Mouse (Mus musculus) limb, embryonic 13.5 days (tissue): ENCODE measurements around the gene Dusp10. TPM values are rescaled to one million over a fixed set of nuclear protein-coding genes. Genes with fewer than 3 reads are reported as not detected.

Source experiments
- ATAC-seq: fragments of 200-750 bp; cut with Nextera tagmentation; 2 replicates; pipeline ENCODE4 v1.8.0; 2017; ENCODE audit warnings: low read depth, moderate number of reproducible peaks, moderate TSS enrichment; ENCODE audit not compliant: low FRiP score
- H3K27ac ChIP-seq: fragments of 300-500 bp; sonication (generic); 2 replicates; pipeline ENCODE4 v1.5.1; 2015; ENCODE audit warnings: inconsistent platforms, mild to moderate bottlenecking, moderate library complexity
- H3K27me3 ChIP-seq: fragments of 300-500 bp; sonication (generic); 2 replicates; pipeline ENCODE4 v1.6.1; 2015; ENCODE audit warnings: mild to moderate bottlenecking, inconsistent platforms
- H3K36me3 ChIP-seq: fragments of 300-500 bp; sonication (generic); 2 replicates; pipeline ENCODE4 v1.6.1; 2015; ENCODE audit warnings: inconsistent platforms, mild to moderate bottlenecking, moderate library complexity
- H3K4me1 ChIP-seq: fragments of 300-500 bp; sonication (generic); 2 replicates; pipeline ENCODE4 v1.6.1; 2015; ENCODE audit warnings: inconsistent platforms
- H3K4me2 ChIP-seq: fragments of 300-500 bp; sonication (generic); replicated peaks from 2 replicates; pipeline ENCODE4 v1.6.1; 2015; ENCODE audit warnings: inconsistent platforms, mild to moderate bottlenecking, moderate library complexity
- H3K4me3 ChIP-seq: fragments of 300-500 bp; sonication (generic); 2 replicates; pipeline ENCODE4 v1.5.1; 2015; ENCODE audit warnings: moderate library complexity, mild to moderate bottlenecking, inconsistent platforms
- H3K9ac ChIP-seq: fragments of 300-500 bp; sonication (generic); 2 replicates; pipeline ENCODE4 v1.6.1; 2015; ENCODE audit warnings: mild to moderate bottlenecking, inconsistent platforms
- H3K9me3 ChIP-seq: fragments of 300-500 bp; sonication (generic); 2 replicates; pipeline ENCODE4 v1.6.1; 2016; ENCODE audit warnings: inconsistent platforms
- WGBS: fragments of 180-500 bp; shearing (Covaris S2); methylation state at CpG from one replicate; pipeline ENCODE4 v1.1.7; 2015; 5-methylcytosine and 5-hydroxymethylcytosine counted together
- polyA plus RNA-seq: library from polyadenylated mRNA; unstranded; fragments of >200 nt; fragmentation: Nextera tagmentation; extraction: Ambion mirVana; gene quantifications from 2 replicates; pipeline ENCODE4 v1.2.1, GENCODE M21; 2015

The Dusp10 gene
- 13.2 and 13.4 TPM in 2 replicates for polyA plus RNA-seq

DNA sequence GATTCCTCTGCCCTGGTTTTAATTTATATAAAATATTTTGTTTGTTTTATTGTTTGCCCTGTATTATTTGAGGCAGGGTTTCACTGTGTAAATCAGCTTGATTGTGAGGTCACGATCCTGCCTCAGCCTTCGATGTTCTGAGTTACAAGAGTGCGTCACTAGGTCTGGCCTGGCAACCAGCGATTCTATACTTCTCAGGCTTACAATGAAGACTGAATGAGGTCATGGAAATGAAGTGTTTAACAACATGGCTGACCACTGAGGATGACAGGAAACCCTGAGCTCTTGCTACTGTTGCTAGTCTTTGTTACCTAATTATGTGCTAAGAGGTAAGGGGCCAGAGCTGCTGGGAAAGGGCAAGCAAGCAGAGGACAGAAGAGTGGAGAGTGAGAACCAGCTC lies at the start of gene Dusp10:
Dusp10 (plus strand) TSS at position 197 of the 400 bp plus-strand sequence.
- no peak within 1 kb of the TSS for H3K4me2 ChIP-seq
- no peaks in the 10 kb centered on the region for H3K27me3 ChIP-seq
- 93% methylated on average over 4 of the region's 4 CpGs for WGBS
- ATAC-seq, result no peak
- H3K36me3 ChIP-seq, result no peaks in the 10 kb centered on the region
- H3K9ac ChIP-seq, result no peak within 1 kb of the TSS
- no peak within 1 kb of the TSS for H3K4me3 ChIP-seq
- no peaks in the 10 kb centered on the region for H3K4me1 ChIP-seq
- H3K27ac ChIP-seq, result no peak within 1 kb of the TSS
- no peaks in the 10 kb centered on the region for H3K9me3 ChIP-seq

DNA sequence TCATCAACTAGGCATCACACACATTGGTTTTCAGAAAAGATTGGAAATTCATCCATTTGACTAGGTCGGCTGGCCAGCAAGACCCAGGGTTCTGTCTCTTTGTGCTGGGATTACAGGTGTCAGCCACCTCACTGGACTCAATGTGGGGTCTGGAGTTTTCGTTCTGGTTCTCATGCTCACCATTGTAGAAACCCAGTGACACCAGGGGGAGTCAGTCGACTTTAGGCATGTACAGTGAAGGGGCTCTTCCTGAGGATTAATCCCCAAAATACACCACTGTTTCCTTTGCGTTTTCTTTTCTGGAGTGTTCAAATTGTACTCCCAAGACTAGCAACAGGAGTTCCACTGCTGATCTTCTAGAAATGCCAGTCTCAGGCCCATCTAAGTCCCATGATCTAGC lies 47.8 kb upstream of the Dusp10 start:
- 85% methylated on average over 4 of the region's 4 CpGs for WGBS
- H3K4me3 ChIP-seq, result no peak overlapping the region

DNA sequence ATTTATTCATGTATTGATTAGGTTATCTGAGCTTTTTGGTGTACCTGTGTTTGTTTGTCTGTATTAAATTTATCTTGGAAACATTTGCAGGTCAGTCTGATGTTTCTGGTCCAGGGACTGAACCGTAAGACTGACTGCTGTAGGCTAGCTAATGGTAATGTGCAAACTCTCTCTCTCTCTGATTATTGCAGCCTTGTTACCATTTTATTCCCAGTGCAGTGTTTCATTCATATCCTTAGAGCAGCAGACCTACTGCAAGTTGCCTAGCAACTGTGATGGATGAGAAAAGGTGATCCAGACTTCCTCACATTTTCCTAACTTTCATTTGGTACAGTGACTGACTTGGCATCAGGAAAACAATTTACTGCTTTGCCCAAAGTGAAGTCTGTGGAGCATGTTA lies 43.8 kb upstream of the Dusp10 start:
- no peak for ATAC-seq
- Histone ChIP-seq H3K4me3 (no peak overlapping the region), H3K9me3 (no peaks in the 10 kb centered on the region), H3K4me2 (no peak overlapping the region), H3K27me3 (no peaks in the 10 kb centered on the region), H3K4me1 (no peaks in the 10 kb centered on the region), H3K9ac (no peak overlapping the region), H3K27ac (no peak overlapping the region), H3K36me3 (no peaks in the 10 kb centered on the region)
- WGBS, result 50% methylated on average over 1 of the region's 1 CpGs

More for the DNA sequence above, 47.8 kb upstream of the Dusp10 start:
- Histone ChIP-seq H3K4me1 (no peaks in the 10 kb centered on the region), H3K4me2 (no peak overlapping the region), H3K27ac (no peak overlapping the region), H3K36me3 (no peaks in the 10 kb centered on the region), H3K9me3 (no peaks in the 10 kb centered on the region), H3K27me3 (no peaks in the 10 kb centered on the region), H3K9ac (no peak overlapping the region)
- no peak for ATAC-seq

DNA sequence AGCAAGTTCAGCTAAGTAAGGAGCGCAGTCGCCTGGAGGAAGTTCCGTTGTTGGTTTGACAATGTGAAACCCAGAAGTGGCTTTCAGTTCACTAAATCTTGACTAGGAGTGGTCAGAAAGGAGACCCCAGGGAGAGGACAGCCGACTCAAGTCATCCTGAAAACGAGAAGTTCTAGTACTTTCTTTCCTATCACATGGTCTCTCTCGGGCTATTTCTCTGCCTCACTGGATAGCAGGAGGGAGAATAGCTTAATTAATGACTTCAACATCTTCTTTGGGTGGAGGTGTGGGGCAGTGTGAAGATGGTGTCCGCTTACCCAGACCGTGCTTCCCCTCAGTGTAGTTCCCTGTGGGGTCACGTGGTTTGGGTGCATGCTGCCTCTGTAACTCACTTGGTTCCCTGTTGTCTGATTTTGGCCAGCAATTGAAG lies 33.3 kb upstream of the Dusp10 start:
- H3K36me3 ChIP-seq, result no peaks in the 10 kb centered on the region
- H3K27ac ChIP-seq, result no peak overlapping the region
- H3K4me3 ChIP-seq, result no peak overlapping the region
- no peak for ATAC-seq
- no peak overlapping the region for H3K9ac ChIP-seq
- H3K4me1 ChIP-seq, result no peaks in the 10 kb centered on the region
- H3K9me3 ChIP-seq, result no peaks in the 10 kb centered on the region
- H3K27me3 ChIP-seq, result no peaks in the 10 kb centered on the region
- no peak overlapping the region for H3K4me2 ChIP-seq
- 85% methylated on average over 9 of the region's 9 CpGs for WGBS

DNA sequence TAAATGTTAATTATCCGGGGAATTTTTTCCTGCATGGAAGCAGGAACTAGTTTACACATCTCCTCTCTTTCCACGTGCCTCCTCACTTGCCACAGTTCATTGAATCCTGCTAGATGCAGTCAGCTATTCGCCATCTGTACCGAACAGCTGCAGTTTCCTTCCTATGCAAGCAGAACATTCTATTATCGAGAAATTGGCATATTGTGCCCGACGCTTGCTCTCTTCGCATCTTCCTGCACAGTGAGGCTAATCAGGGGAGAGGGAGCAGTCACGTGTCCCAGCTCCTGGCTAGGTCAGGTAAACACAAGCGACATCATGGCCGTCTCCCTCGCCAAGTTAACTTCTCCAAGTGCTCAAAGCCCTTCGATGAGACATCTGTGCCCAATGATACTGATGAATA lies 31.0 kb upstream of the Dusp10 start:
- H3K4me2 ChIP-seq, result no peak overlapping the region
- no peaks in the 10 kb centered on the region for H3K27me3 ChIP-seq
- no peaks in the 10 kb centered on the region for H3K4me1 ChIP-seq
- no peaks in the 10 kb centered on the region for H3K9me3 ChIP-seq
- no peak overlapping the region for H3K4me3 ChIP-seq
- WGBS, result 79% methylated on average over 13 of the region's 13 CpGs
- no peak overlapping the region for H3K27ac ChIP-seq
- no peak overlapping the region for H3K9ac ChIP-seq
- ATAC-seq, result no peak
- no peaks in the 10 kb centered on the region for H3K36me3 ChIP-seq

DNA sequence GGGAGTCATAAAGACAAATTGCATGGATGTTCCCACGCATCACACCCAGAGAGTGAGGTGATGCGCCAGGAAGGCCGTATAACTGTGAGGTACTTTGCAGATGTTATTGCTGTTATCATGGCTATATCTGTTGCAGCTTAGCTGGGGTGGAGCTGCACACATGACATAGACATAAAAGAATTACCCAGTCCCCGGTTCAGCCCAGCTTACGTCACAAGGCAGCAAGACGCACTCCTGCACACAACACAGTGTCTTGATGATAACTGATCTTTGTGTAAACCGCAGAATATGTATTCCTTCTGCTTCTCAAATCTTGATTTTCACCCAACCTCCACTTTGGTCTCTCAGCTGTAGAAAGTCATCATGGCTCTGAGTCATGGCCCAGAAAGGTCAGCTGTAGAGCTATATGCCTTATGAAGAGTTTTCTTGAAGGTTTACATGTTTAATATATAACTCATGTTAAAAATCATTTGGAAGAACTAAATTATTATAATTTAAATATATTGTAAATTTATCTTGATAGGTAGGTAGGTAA lies 25.3 kb upstream of the Dusp10 start:
- H3K9ac ChIP-seq, result no peak overlapping the region
- ATAC-seq, result no peak
- no peaks in the 10 kb centered on the region for H3K36me3 ChIP-seq
- H3K9me3 ChIP-seq, result no peaks in the 10 kb centered on the region
- WGBS, result 92% methylated on average over 7 of the region's 7 CpGs
- H3K4me3 ChIP-seq, result no peak overlapping the region
- no peak overlapping the region for H3K4me2 ChIP-seq
- H3K27ac ChIP-seq, result no peak overlapping the region
- no peaks in the 10 kb centered on the region for H3K27me3 ChIP-seq
- H3K4me1 ChIP-seq, result no peaks in the 10 kb centered on the region

DNA sequence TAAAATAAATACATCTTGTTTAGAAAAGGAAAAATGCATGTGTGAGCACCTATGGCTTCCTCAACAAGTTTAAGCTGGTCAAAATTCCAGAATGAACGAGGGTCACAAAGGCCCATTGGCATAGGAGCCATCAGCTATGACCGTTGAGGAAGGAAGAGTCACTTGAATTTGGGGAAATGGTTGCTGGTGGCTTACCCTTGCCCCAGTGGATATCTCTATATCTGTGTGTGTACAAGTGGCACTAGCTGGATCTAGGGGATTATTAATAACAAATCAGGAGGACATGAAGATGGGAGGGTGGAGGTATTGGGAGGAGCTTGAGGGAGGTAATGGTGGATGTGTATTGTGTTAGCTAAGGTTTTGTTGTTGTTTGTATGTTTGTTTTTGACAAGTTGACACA lies 21.2 kb upstream of the Dusp10 start:
- Histone ChIP-seq H3K9me3 (no peaks in the 10 kb centered on the region), H3K27me3 (no peaks in the 10 kb centered on the region), H3K27ac (no peak overlapping the region), H3K4me1 (no peaks in the 10 kb centered on the region), H3K9ac (no peak overlapping the region), H3K4me2 (no peak overlapping the region), H3K4me3 (no peak overlapping the region), H3K36me3 (no peaks in the 10 kb centered on the region)
- WGBS, result 86% methylated on average over 2 of the region's 2 CpGs
- no peak for ATAC-seq

DNA sequence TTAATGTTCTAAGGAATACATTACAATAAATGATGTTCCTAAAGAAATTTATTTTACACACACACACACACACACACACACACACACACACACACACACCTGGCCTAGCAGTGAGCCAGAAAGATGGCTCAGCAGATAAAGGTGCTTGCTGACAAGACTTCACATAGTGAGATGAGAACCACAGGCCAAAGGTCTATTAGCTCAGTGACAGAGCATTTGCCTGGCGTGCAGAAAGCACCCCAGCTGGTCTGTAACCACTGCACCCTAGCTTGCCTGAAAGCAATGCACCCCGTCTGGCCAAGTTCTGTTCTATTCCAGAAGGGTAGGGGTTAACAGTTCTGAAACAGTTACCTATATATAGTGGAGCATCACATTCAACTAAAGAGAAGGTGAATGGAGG lies 15.9 kb upstream of the Dusp10 start:
- WGBS, result 68% methylated on average over 2 of the region's 2 CpGs
- no peak overlapping the region for H3K4me3 ChIP-seq
- H3K27me3 ChIP-seq, result no peaks in the 10 kb centered on the region
- H3K27ac ChIP-seq, result no peak overlapping the region
- no peak overlapping the region for H3K4me2 ChIP-seq
- no peaks in the 10 kb centered on the region for H3K36me3 ChIP-seq
- no peak overlapping the region for H3K9ac ChIP-seq
- H3K9me3 ChIP-seq, result no peaks in the 10 kb centered on the region
- ATAC-seq, result no peak
- no peaks in the 10 kb centered on the region for H3K4me1 ChIP-seq

DNA sequence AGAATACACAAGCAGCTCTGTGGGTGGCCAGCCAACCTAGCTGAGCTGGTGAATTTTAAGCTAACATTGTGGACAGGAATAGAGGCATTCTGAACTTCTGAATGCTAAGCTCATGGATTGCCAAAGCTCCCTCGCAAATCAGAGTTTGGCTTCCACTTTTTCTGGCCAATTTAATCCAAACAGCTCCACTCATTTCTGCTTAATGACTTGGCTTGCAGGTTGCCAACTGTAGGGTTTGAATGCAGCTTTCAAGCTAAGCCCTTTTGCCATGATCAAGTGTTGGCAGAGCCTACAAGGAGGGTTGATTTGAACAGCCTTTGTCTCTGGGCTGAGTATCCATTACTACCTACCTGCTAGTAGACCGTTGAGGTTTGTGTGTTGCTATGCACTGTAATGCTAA lies 10.6 kb upstream of the Dusp10 start:
- Histone ChIP-seq H3K4me2 (no peak overlapping the region), H3K9ac (no peak overlapping the region), H3K4me3 (no peak overlapping the region), H3K9me3 (no peaks in the 10 kb centered on the region), H3K27ac (no peak overlapping the region), H3K4me1 (0 out of 2 replicates have a peak, but pooled peaks cover 5% of the 10 kb centered on the region), H3K27me3 (no peaks in the 10 kb centered on the region), H3K36me3 (no peaks in the 10 kb centered on the region)
- no peak for ATAC-seq
- WGBS, result 82% methylated on average over 2 of the region's 2 CpGs

DNA sequence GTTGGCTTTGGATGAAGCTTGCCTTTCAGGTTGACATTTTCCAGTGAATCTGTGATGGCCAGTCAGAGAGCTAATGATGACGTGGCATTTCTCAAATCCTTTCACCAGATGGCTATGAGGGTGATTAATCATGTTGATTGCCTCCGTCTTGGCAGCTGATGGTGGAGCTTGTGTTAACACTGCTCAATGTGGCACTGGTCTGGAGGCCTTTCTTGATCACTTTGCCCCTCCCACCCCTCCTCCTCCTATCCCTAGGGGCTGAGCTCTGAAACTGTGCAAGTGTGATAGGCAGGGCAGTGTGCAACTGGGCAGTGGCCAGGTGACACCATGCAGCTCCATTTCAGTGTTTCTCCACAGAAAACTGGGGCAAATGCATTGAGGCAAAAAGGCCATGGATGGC lies 8.8 kb upstream of the Dusp10 start:
- Histone ChIP-seq H3K4me2 (no peak overlapping the region), H3K4me1 (0 out of 2 replicates have a peak, but pooled peaks cover 5% of the 10 kb centered on the region), H3K27ac (no peak overlapping the region), H3K9me3 (no peaks in the 10 kb centered on the region), H3K36me3 (no peaks in the 10 kb centered on the region), H3K9ac (no peak overlapping the region), H3K4me3 (no peak overlapping the region), H3K27me3 (no peaks in the 10 kb centered on the region)
- no peak for ATAC-seq
- WGBS, result 34% methylated on average over 2 of the region's 2 CpGs

DNA sequence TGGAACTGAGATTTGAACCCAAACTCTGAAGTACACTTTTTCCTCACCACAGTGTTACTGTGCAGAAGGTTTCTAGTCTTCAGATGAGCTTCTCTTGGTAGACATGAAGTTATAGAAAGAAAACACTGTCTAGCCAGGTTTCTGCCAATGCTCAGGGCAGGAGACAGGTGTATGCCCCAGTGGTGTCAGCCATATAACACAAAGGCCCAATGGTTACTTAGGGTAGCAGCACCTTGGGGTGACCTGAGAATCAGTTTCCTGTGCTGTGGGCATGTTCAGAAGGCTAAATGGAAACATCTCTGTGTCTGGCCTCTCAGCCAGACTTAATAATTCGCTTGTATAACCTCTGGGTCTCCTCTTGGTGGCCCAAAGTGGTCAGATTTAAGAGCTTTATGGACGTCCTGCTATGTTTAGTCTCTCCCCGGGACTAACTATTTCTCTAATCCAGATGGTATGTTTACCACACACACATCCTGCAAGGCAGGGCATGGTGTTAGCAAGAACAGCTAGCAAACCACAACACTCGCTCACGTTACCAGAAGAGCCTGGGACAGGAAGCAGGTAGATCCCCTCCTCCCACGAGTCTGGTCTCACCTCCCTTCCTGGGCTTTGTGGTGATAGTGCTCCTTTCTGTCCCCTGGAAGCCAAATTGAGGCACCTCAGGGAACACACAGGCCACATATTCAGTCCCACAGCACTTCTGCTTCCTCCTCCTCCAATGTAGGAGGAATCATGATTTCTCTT lies 7.6 kb upstream of the Dusp10 start:
- H3K9me3 ChIP-seq, result no peaks in the 10 kb centered on the region
- no peak for ATAC-seq
- WGBS, result 47% methylated on average over 6 of the region's 6 CpGs
- H3K36me3 ChIP-seq, result no peaks in the 10 kb centered on the region
- H3K4me2 ChIP-seq, result no peak overlapping the region
- no peak overlapping the region for H3K4me3 ChIP-seq
- no peak overlapping the region for H3K27ac ChIP-seq
- H3K27me3 ChIP-seq, result no peaks in the 10 kb centered on the region
- no peak overlapping the region for H3K9ac ChIP-seq
- H3K4me1 ChIP-seq, result 0 out of 2 replicates have a peak, but pooled peaks cover 5% of the 10 kb centered on the region

DNA sequence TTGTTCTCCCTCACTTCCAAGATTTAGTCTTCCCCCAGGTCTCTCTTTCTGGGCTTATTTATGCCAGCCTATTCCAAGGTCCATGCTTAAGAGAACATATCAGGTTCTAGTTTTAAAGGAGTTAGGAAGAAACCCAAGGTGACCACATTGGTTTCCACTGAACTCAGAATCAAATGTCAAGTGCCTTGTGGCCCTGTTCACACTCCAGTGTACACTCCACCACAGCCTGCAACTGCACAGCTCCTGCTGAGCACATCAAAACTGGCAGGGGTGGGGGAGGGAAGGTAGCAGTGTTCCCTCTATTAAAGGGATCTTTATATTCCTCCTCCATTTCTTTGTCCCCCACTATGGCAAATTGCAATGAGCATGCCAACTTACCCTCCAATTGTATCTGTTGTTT lies 7.0 kb upstream of the Dusp10 start:
- Histone ChIP-seq H3K4me3 (no peak overlapping the region), H3K27me3 (no peaks in the 10 kb centered on the region), H3K4me1 (0 out of 2 replicates have a peak, but pooled peaks cover 5% of the 10 kb centered on the region), H3K36me3 (no peaks in the 10 kb centered on the region), H3K4me2 (no peak overlapping the region), H3K9ac (no peak overlapping the region), H3K27ac (no peak overlapping the region), H3K9me3 (no peaks in the 10 kb centered on the region)
- ATAC-seq, result no peak

DNA sequence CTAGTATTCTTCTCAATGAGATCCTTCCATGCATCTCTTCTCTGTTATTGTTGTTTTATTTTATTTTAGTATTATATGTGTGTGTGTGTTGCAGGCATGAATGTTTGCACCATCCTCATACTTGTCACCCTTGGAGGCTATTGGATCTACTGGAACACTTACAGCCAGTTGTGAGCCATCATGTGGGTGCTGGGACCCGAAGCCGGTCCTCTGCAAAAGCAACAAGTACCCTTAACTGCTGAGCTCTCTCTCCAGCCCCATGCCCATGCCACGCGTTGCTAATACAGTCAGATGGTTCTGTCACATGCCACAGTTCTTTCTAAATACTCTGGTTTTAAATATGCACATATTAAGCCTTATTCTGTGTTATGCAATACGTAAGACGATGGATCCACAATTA lies 1.8 kb upstream of the Dusp10 start:
- no peak overlapping the region for H3K4me2 ChIP-seq
- H3K27me3 ChIP-seq, result no peaks in the 10 kb centered on the region
- H3K36me3 ChIP-seq, result no peaks in the 10 kb centered on the region
- no peaks in the 10 kb centered on the region for H3K4me1 ChIP-seq
- no peak overlapping the region for H3K27ac ChIP-seq
- no peak overlapping the region for H3K9ac ChIP-seq
- ATAC-seq, result no peak
- H3K4me3 ChIP-seq, result no peak overlapping the region
- no peaks in the 10 kb centered on the region for H3K9me3 ChIP-seq
- 96% methylated on average over 6 of the region's 6 CpGs for WGBS
